Mouse (Mus musculus): ENCODE results near the gene Fcamr.

- TF ChIP-seq CTCF (IDR thresholded peaks at IDR 0.05; ENCODE audit: borderline replicate concordance, insufficient read depth, low read depth, low read length) (no peak), POLR2A (IDR thresholded peaks at IDR 0.05; ENCODE audit: borderline replicate concordance, insufficient read depth, low read length) (no peak)
These were observed 33.6 kb upstream of the Fcamr start for GRCm38 (mm10) chr1:130767066-130767465.

Data from cerebellum, adult 2 months (tissue).